Mouse (Mus musculus) heart, embryonic 10.5 days (tissue): ENCODE results near the gene Phgr1. TPM values are rescaled to one million over a fixed set of nuclear protein-coding genes. Genes with fewer than 3 reads are reported as not detected.

ENCODE experiments used
- DNase-seq: peaks from one replicate; pipeline ENCODE4 v3.0.0-alpha.2; 2017; ENCODE audit warnings: low spot score
- H3K27ac ChIP-seq: fragments of 300-500 bp; sonication (generic); 2 replicates; pipeline ENCODE4 v1.5.1; 2016; ENCODE audit warnings: mild to moderate bottlenecking
- H3K27me3 ChIP-seq: fragments of 300-500 bp; sonication (generic); 2 replicates; pipeline ENCODE4 v1.6.1; 2016; ENCODE audit warnings: mild to moderate bottlenecking; ENCODE audit not compliant: poor library complexity, insufficient read depth, severe bottlenecking
- H3K36me3 ChIP-seq: fragments of 300-500 bp; sonication (generic); 2 replicates; pipeline ENCODE4 v1.6.1; 2016; ENCODE audit warnings: mild to moderate bottlenecking, moderate library complexity
- H3K4me1 ChIP-seq: fragments of 300-500 bp; sonication (generic); 2 replicates; pipeline ENCODE4 v1.6.1; 2016; ENCODE audit warnings: mild to moderate bottlenecking
- H3K4me3 ChIP-seq: fragments of 300-500 bp; sonication (generic); 2 replicates; pipeline ENCODE4 v1.5.1; 2016; ENCODE audit warnings: mild to moderate bottlenecking, moderate library complexity
- H3K9me3 ChIP-seq: fragments of 300-500 bp; sonication (generic); 2 replicates; pipeline ENCODE4 v1.6.1; 2016; ENCODE audit warnings: mild to moderate bottlenecking, moderate library complexity
- WGBS: fragments of 180-500 bp; shearing (Covaris S2); methylation state at CpG from one replicate; pipeline ENCODE4 v1.1.7; 2016; 5-methylcytosine and 5-hydroxymethylcytosine counted together
- polyA plus RNA-seq: library from polyadenylated mRNA; unstranded; fragments of >200 nt; fragmentation: Nextera tagmentation; extraction: Ambion mirVana; gene quantifications from 2 replicates; pipeline ENCODE4 v1.2.1, GENCODE M21; 2016

The Phgr1 gene
- polyA plus RNA-seq, 1 experiment from 2014 or later: not detected

DNA sequence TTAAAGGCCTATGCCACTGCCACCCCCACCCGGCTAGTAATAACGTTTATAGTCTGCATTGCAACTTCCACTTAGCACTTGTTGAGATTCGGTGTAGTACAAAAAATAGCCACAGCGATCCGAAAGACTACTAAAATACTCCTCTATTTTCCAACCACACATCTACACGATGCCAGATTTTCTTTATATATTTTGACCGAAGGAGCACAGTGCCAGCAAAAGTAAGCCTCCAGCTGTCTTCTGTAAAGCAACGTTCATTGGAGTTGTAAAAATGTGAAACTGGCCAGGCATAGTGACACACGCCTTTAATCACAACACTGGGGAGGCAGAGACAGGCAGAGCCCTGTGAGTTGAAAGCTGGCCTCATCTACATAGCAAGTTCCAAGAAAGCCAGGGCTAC is 31.4 kb upstream of the Phgr1 start:
- DNase-seq: no peak
- 69% methylated on average over 9 of the region's 9 CpGs for WGBS

DNA sequence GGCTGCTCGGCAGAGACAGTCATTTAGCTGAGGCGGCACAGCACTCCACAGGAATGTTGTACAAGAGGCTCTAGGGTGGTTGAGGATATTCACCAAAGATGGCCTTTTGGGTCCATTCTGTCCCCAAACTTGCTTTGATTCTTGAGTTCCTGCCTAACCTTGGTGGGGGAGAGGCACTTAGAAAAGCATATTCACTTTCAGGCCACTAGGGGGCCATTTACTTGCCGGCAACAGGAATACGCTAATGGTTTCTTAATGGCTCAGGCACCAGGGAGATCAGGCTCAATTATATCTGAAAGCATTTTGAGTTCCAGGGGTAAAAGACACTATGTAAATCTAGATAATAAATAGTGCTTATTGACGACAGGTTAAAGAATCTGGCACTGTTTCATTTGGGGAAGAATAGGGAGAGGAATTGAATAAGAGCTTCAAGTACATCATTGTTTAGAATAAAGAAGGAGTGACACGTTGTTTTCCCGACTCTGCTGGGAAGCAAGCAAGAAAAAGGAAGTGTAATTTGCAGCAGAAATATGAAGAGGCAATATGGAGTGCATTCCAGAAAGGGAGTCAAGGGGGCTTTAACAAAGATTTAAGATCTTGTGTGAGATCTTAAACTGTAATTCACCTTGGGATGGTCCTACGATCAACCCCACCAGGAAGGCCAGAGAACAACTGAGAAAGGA is 29.2 kb upstream of the Phgr1 start:
- 25% methylated on average over 8 of the region's 8 CpGs for WGBS
- Histone ChIP-seq H3K4me1 (peaks cover 31% of the 10 kb centered on the region), H3K4me3 (no peak overlapping the region), H3K9me3 (no peaks in the 10 kb centered on the region), H3K27me3 (peaks cover 26% of the 10 kb centered on the region), H3K36me3 (no peaks in the 10 kb centered on the region), H3K27ac (no peak overlapping the region)
- DNase-seq: no peak

More for the DNA sequence above, 31.4 kb upstream of the Phgr1 start:
- H3K36me3 ChIP-seq: no peaks in the 10 kb centered on the region
- peaks cover 26% of the 10 kb centered on the region for H3K27me3 ChIP-seq
- H3K9me3 ChIP-seq: no peaks in the 10 kb centered on the region
- H3K4me3 ChIP-seq: no peak overlapping the region
- peaks cover 13% of the 10 kb centered on the region; the same call in 1 of the 2 replicates for H3K4me1 ChIP-seq
- no peak overlapping the region for H3K27ac ChIP-seq

DNA sequence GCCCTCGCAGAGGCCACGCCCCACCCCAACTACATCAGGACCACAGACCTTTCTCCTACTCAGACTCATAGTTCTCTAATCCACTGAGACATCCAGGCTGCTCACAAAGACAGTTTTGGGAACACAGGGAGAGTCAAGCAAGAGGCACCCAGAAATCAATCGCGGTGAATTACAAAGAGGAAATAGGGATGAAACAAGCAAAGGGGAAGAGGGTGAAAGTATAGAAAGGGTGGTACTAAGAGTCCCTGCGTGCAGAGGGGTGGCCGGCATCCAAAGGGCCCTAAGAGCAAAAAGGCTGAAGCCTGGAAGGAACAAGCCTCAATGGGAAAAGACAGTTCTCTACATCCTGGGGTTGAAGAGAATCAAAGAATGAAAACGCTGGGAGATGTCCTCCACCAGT is 27.9 kb upstream of the Phgr1 start:
- no peak for DNase-seq
- Histone ChIP-seq H3K4me3 (peak overlapping the region; percentile 97; the same call in 1 of the 2 replicates), H3K27me3 (peaks cover 26% of the 10 kb centered on the region), H3K27ac (no peak overlapping the region), H3K4me1 (peaks cover 41% of the 10 kb centered on the region), H3K36me3 (peaks cover 8% of the 10 kb centered on the region; the same call in 1 of the 2 replicates), H3K9me3 (no peaks in the 10 kb centered on the region)
- whole genome bisulfite sequencing: 10% methylated on average over 7 of the region's 7 CpGs

DNA sequence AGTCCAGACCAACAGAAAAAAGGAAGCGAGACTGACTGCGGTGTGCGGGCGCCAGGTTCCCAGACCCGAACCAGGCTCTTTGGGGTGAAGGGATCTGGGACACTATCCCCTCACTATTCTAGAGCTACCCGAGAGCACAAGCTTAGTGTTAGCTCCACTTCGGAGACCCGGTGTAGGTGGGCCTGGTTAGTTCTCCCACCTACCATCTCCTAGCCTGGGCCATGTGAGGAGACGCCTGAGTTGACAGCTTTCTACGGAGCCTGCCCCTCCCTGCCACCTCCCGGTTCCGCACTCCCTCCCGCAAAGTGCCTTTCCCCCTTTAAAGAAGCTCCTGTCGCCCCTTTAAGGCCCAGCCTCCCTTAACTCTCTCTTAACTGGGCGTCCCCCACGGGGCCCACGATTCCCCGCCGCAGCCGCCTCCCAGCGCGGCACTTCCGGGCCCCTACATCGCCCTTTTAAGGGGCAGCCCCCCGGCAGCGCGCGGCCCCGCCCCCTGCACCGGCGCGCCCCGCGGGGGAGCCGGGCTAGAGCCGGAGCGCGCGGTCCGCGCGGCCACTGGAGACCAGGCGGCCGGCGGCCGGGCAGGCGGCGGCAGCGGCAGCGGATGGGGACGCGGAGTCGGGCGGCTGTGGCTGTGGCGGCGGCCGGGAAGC is 27.2 kb upstream of the Phgr1 start, which contains the start of gene Inafm2:
Inafm2 (plus strand) TSS at position 527 of the 653 bp plus-strand sequence.
- peak within 1 kb of the TSS; percentile 95 for H3K27ac ChIP-seq
- peak; percentile 94 for DNase-seq
- WGBS: 13% methylated on average over 57 of the region's 57 CpGs
- H3K9me3 ChIP-seq: no peaks in the 10 kb centered on the region
- peaks cover 8% of the 10 kb centered on the region; the same call in 1 of the 2 replicates for H3K36me3 ChIP-seq
- H3K4me3 ChIP-seq: peak within 1 kb of the TSS; percentile 97
- H3K4me1 ChIP-seq: peaks cover 48% of the 10 kb centered on the region
- H3K27me3 ChIP-seq: peaks cover 26% of the 10 kb centered on the region

DNA sequence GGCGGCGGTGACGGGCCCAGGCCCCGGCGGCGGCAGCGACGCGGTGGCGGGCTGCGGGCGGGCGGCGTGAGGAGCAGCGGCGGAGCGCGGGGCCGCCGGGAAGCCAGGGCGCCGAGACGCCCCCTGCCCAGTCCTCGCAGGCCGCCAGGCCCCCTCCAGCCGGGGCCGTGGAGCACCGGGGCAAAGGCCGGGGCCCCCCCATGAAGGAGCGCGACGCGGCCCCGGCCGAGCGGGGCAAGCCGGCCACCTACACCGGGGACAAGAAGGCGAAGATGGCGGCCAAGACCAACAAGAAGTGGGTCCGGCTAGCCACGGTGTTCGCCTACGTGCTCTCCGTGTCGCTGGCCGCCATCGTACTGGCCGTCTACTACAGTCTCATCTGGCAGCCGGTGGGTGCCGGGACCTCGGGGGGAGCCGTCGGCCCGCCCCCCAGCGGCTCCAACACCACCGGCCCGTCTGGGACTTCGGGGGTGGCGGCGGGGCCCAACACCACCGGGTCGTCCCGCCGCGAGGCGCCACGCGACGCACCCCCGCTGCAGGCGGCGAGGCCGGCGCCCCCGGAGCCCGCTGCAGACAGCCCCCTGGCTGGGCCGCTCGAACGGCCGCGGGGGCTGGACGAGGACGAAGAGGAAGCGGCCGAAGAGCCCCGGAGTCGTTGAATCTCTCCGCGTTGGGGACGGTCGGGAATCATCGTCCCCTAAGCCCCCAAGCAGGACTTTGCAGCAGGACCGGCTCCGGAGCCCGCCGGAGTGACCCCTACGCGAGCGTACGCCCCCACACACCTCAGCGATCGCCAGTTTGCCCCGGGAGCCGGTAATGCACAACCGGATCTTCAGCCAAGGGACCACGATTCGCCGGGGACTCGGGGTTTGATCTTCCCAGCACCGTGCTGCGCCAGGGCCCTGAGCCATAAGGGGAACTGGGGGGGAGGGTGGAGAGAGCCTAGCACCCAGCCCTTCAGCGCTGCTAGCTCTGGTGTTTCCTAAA is 26.4 kb upstream of the Phgr1 start:
- peak; percentile 81 for DNase-seq
- WGBS: 2% methylated on average over 111 of the region's 113 CpGs
- Histone ChIP-seq H3K9me3 (no peaks in the 10 kb centered on the region), H3K4me3 (peak overlapping the region; percentile 97), H3K4me1 (peaks cover 56% of the 10 kb centered on the region), H3K27ac (peak overlapping the region; percentile 95), H3K36me3 (peaks cover 8% of the 10 kb centered on the region; the same call in 1 of the 2 replicates), H3K27me3 (peaks cover 26% of the 10 kb centered on the region)

DNA sequence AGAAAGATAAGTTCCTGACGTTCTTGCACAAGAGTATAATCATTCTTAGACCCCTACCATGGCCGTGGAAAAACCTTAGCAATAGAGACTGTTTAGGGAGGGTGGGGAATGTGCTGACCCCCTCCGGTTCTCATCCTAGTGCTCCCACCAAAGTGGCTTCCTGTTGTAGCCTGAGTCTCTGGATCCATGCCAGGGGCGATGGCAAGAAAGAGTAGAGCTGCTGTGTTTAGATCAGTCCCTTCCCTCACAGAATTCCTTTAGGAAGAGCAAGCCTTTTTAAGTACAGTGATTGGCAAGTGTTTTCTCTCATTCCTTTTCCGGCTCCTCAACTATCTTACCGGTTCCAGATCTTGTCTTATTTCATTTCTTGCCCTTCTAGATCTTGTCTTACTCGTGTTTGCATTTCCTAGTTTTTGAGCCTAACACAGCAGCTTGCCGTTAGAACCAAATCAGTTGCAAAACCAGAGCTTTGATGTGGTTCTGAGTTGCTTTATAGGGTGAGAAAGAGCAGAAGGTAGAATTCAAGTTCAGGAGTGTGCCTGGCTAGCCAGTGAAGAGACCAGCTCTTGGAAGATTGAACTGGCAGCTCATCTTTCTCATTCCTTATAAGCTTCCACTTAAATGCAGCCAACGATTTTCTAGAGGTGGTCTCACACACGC is 25.1 kb upstream of the Phgr1 start:
- peaks cover 8% of the 10 kb centered on the region; the same call in 1 of the 2 replicates for H3K36me3 ChIP-seq
- H3K9me3 ChIP-seq: no peaks in the 10 kb centered on the region
- DNase-seq: peak; percentile 75
- peaks cover 19% of the 10 kb centered on the region for H3K27me3 ChIP-seq
- peak overlapping the region; percentile 97 for H3K4me3 ChIP-seq
- peaks cover 68% of the 10 kb centered on the region for H3K4me1 ChIP-seq
- WGBS: 37% methylated on average over 10 of the region's 10 CpGs
- H3K27ac ChIP-seq: peak overlapping the region; percentile 30; the same call in 1 of the 2 replicates

DNA sequence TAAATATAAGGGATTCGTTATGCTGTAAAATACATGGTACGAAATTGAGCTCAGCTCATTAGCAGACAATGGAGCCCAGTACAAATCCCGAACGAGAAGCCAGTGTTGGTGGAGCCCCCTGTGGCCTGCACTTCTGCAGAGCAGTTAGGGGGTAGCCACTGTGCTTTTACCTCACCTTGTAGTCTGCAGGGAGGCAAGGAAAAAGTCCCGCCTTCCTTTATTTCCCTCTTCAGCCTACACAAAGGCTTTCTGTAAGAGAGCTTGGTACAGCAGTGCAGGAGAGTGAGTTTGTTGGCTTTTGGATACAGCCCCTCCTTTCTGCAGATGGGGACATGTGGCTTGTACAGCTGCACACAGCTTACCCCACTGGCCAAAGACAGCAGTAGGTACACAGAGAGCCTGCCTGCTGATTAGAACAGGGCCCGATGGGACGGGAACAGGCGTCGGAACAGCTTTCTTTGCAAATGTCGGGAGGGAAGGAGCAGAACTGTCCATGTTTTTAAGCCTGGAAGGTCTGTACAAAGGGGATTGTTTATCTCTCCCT is 23.2 kb upstream of the Phgr1 start:
- no peak for DNase-seq
- H3K4me1 ChIP-seq: peaks cover 70% of the 10 kb centered on the region
- H3K36me3 ChIP-seq: peaks cover 8% of the 10 kb centered on the region; the same call in 1 of the 2 replicates
- H3K27me3 ChIP-seq: peaks cover 4% of the 10 kb centered on the region
- H3K9me3 ChIP-seq: no peaks in the 10 kb centered on the region
- H3K4me3 ChIP-seq: no peak overlapping the region
- 59% methylated on average over 10 of the region's 10 CpGs for WGBS
- H3K27ac ChIP-seq: no peak overlapping the region

DNA sequence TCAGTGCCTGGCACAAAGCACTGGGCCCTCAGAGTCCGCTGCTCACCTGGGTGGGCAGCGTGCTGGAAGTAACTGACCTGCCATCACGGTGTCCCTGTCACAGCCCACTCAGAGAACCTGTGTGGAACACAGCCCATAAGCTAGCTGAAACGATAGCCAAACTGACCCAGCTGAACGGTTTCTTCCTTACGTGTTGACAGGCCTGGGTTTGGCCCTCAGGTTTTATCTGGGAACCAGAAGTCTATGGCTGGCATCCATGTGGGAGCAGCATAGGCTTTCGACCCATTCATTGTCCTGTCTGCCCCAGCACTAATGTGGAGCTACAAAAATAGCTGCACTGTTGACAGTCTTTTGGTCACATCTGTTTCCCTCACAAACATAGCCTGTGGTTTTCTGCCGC is 22.1 kb upstream of the Phgr1 start:
- Histone ChIP-seq H3K27ac (peak overlapping the region; percentile 59; the same call in 1 of the 2 replicates), H3K4me1 (peaks cover 62% of the 10 kb centered on the region)
- WGBS: 42% methylated on average over 8 of the region's 8 CpGs

DNA sequence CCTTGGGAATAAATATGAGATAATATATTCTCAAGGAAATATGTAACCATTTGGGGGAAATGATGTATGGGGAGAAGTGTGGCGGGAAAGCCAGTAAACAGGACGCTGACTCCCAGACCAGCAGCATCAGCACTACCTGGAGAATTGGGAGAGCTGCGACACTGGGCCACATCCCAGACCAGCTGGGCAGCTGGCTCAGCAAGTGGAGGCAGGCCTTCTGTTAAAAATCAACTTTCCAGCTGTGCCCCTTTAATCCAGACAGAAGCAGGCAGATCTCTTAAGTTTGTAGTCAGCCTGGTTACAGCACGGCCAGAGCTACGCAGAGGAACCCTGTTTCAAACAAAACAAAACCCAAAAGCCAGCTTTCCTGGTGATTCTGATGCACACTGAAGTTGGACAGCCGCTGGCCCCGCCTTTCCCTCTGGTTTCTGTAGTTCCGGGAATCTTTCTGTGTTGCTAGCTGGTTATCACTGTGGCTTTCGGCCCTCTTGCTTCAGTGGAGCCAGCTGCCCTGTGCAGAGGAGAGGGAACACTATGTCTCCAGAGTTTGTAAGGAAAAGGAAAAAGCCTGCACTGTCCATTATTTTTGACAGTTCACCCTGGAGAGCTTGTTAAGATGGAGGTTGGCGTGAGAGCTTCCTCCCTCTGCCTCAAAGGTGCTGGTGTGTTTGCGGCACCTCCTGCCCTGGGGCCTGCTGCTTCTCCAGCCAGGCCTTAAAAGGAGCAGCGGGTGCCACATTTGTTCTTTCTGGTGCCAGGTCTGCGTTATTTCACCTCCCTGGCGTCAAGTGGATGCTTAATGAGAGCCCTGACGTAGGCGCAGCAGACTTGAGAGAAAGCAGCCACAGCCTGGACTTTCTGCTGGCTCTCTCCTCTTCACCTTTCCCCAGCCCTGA is 20.4 kb upstream of the Phgr1 start:
- Histone ChIP-seq H3K36me3 (peaks cover 10% of the 10 kb centered on the region; the same call in 1 of the 2 replicates), H3K4me3 (peak overlapping the region; percentile 16; the same call in 1 of the 2 replicates), H3K9me3 (no peaks in the 10 kb centered on the region), H3K4me1 (peaks cover 58% of the 10 kb centered on the region), H3K27me3 (peaks cover 14% of the 10 kb centered on the region; the same call in 1 of the 2 replicates), H3K27ac (peak overlapping the region; percentile 83)
- WGBS: 43% methylated on average over 16 of the region's 16 CpGs
- DNase-seq: peak; percentile 72

More for the DNA sequence above, 22.1 kb upstream of the Phgr1 start:
- Histone ChIP-seq H3K27me3 (no peaks in the 10 kb centered on the region; the same call in 1 of the 2 replicates), H3K9me3 (no peaks in the 10 kb centered on the region), H3K36me3 (peaks cover 8% of the 10 kb centered on the region; the same call in 1 of the 2 replicates), H3K4me3 (no peak overlapping the region; the same call in 1 of the 2 replicates)
- DNase-seq: no peak

DNA sequence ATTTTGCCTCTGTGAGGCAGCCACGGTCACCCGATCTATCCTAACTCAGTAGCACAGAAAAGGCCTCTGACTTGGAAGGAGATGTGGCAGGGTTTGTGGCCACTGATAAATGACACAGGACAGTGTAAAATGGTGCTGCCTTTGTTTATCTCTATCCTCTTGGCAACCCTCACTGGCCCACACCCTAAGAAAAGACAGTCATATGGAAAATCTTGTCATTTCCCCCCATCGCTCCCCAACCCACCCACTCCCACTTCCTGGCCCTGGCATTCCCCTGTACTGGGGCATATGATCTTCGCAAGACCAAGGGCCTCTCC is 19.8 kb upstream of the Phgr1 start:
- Histone ChIP-seq H3K27me3 (peaks cover 20% of the 10 kb centered on the region), H3K4me1 (peaks cover 54% of the 10 kb centered on the region), H3K36me3 (peaks cover 15% of the 10 kb centered on the region; the same call in 1 of the 2 replicates), H3K9me3 (no peaks in the 10 kb centered on the region), H3K27ac (peak overlapping the region; percentile 83), H3K4me3 (no peak overlapping the region)
- no peak for DNase-seq
- WGBS: 42% methylated on average over 4 of the region's 4 CpGs

DNA sequence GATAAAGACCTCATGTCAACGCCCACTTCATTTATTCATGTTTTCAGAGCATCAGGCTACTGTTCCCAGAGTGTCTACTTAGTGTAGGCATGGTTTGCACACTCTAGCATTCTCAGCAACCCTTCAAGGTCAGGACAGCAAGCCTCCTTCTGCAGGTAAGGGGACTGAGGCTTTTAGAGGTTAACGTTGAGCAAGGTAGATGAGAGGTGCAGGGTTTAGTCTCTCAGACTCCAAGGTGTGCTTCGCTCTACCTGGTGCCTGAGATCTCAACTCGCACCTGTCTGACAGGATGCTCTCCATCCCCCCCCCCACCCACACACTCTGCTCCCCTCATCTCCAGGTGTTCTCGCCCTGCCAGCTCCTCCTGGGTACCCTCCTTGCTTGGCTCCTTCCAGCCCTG is 18.4 kb upstream of the Phgr1 start:
- 78% methylated on average over 5 of the region's 5 CpGs for WGBS
- peaks cover 10% of the 10 kb centered on the region; the same call in 1 of the 2 replicates for H3K36me3 ChIP-seq
- no peaks in the 10 kb centered on the region for H3K9me3 ChIP-seq
- H3K4me3 ChIP-seq: no peak overlapping the region
- peaks cover 44% of the 10 kb centered on the region for H3K4me1 ChIP-seq
- no peak for DNase-seq
- H3K27me3 ChIP-seq: peaks cover 34% of the 10 kb centered on the region
- no peak overlapping the region for H3K27ac ChIP-seq
